Mouse (Mus musculus) spleen, postnatal 10 days (tissue): Measurements from ENCODE around the gene Sez6.

Experiments used
- DNase-seq, 2 experiments: peaks; one replicate each; pipeline ENCODE4 v3.0.0; 2021 to 2022; ENCODE audit warnings: low spot score in 2 of 2

The Sez6 gene

GRCm38 (mm10) chr11:77906097-77906687 lies 24.4 kb upstream of the Sez6 start:
- DNase-seq, result no peak

- no peak for DNase-seq
These were observed 23.8 kb upstream of the Sez6 start for GRCm38 (mm10) chr11:77906747-77907174.

GRCm38 (mm10) chr11:77908468-77908867 lies 22.1 kb upstream of the Sez6 start:
- DNase-seq, result no peak

DNA sequence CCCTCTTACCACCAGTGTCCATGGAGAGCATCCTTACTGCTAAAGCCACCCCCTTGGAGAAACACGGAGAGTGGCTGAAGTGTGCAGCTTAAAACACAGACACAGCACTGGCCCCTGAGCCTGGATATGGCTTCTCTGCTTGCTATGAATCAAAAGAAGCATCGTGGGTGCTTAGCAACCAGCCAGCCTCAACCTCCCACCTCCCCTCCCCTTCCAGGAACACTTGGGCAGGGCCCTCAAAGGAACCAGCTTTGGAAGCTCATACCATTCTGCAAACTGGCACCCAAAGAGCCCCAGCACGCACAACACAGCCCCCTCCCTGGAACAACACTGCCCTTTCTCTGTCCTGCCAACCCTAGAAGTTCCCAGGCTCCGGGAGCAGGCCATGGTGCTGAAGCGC lies 21.2 kb upstream of the Sez6 start:
- DNase-seq, result no peak

GRCm38 (mm10) chr11:77909776-77910175 lies 20.8 kb upstream of the Sez6 start:
- no peak for DNase-seq

DNA sequence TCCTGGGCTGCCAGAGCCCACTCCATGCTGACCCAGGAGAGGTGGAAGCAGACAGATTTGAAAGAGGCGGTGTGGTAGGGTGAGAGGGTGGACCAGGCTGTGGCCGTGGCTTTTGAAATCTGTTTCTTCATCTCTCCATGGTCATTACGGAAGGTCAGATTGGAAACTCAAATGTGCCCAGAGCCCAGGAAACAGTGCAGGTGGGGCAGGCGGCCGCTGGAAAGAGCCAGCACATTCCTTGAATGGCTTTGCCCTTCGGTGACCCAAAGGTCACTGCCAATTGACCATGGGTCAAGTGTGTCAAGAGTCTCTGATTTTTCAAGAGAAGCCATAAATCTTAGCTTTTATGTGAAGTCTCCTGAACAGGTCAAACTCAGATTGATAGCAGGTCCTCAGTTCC lies 17.1 kb upstream of the Sez6 start:
- no peak for DNase-seq

GRCm38 (mm10) chr11:77914598-77915260 lies 15.9 kb upstream of the Sez6 start:
- DNase-seq, result no peak

DNA sequence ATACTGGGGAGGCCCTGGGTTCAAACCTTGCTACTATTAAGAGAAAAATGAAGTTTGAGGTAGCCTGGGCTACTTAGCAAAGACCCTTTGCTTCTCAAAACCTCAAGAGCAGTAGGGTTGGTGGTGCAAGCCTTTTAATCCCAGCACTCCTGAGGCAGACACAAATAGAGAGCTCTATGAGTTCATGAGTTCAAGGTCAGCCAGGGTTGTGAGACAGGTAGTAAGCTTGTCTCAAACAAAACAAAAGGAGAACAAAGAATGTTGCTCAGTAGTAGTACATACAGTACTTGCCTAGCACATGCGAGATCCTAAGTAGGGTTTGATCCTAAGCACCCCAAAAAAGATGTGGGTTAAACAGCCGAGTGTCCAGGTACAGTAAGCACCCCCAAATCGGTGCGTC lies 13.9 kb upstream of the Sez6 start:
- no peak for DNase-seq

- no peak for DNase-seq
These were observed 13.4 kb upstream of the Sez6 start for GRCm38 (mm10) chr11:77917166-77917565.

GRCm38 (mm10) chr11:77923285-77923684 lies 7.3 kb upstream of the Sez6 start:
- no peak for DNase-seq

DNA sequence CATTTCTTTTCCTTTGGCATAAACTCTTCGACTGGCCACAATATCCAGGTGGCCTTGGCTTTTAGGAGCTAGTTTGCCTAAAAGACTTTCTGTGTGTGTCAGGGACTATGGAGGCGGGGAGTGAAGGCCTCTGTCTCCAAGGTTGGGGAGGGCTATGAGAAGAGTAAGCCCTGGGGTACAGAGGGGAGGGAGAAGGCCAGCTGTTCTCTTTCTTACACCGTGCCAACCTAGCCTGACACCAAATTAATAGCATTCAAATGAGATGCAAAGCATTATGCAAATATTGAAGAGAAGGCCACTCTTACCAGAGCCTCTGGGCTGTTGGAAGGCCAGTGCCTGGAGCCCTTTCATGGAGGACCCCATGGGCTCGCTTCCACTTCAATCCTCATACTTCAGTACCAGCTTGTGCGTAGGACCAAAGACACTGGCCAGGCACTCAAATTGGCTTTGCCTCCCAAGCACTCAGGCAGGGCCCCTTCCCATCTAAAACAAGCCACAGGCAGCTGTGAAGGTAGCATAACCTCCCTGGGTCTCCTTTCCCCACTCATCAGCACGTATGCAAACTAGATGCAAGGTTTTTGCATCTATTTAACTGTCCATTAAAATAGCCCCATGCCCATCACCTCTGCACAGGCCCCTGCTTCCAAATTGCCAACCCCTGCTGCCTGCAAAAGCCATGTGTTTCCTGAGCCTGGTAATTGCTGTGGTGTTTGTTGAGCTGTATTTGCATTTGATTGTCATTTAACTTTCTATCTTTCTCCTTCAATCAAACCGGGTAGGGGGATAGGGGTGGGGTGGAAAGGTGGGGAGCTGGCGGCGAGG lies 4.6 kb upstream of the Sez6 start:
- no peak for DNase-seq

DNA sequence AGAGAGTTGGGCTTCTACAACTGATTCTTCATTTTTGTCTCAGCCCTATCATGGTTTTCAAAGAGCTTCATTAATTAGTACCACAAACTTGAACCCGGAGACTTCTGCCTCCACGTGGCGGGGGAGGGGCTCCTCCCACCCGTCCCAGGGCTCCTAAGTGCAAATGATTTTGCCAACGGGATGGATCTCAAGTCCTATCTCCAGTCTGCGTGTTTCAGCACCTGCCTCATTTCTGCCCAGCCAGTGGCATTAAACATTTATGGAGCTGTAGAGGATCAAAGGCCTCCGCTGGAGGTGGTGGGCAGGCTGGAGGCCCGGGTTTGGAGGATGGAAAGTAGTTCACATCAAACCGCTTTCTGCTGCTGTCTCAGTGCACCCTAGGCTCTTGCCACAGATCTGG lies 3.9 kb upstream of the Sez6 start:
- no peak for DNase-seq

- DNase-seq, result no peak
These were observed 2.8 kb upstream of the Sez6 start for GRCm38 (mm10) chr11:77927837-77928236.

DNA sequence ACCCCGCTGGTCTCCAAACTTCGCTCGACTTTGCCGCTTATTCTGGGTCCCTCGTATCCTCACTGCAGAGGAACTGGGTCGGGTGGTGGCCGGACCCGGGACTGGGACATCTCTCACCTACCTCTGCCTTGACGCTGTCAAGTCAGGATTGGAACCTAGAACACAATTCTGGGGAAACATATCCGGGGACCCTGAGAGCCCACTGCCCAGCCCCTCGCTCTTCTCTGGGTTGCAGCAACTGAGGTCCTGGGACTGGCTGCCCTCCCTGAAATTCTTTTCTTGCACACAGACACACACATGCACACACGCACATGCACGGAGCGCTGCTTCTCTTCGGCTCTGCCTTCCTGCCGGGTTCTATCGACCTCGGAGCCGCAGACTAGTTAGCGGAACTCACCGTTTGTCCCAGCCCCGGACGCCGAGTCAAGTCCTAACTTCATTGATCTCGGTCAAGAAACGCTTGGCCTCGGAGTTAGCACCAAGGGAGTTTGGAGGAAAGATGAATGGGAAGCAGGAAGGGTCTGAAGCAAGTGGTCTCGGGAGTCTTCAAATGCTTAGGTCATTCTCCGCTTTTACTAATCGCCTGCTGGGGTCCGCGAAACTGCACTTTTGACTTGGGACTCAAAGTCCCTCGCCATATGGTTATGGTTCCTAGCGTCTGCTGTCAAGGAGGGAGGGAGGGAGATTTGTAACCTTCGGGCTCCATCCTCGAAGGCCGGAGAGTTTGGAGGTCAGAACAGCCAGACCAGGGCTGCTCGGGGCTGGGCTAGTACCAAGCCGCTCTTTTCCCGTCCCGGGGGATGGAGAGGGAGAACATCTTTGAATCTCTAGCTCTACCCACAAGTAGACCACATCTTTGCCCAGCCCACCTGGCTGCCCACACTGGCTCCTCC lies 1.2 kb downstream of the Sez6 start:
- DNase-seq, result peak in 1 of 2 experiments; percentile 17

GRCm38 (mm10) chr11:77932576-77932975 lies 2.0 kb downstream of the Sez6 start:
- DNase-seq, result no peak

GRCm38 (mm10) chr11:77934111-77934521 lies 3.5 kb downstream of the Sez6 start:
- DNase-seq, result no peak

DNA sequence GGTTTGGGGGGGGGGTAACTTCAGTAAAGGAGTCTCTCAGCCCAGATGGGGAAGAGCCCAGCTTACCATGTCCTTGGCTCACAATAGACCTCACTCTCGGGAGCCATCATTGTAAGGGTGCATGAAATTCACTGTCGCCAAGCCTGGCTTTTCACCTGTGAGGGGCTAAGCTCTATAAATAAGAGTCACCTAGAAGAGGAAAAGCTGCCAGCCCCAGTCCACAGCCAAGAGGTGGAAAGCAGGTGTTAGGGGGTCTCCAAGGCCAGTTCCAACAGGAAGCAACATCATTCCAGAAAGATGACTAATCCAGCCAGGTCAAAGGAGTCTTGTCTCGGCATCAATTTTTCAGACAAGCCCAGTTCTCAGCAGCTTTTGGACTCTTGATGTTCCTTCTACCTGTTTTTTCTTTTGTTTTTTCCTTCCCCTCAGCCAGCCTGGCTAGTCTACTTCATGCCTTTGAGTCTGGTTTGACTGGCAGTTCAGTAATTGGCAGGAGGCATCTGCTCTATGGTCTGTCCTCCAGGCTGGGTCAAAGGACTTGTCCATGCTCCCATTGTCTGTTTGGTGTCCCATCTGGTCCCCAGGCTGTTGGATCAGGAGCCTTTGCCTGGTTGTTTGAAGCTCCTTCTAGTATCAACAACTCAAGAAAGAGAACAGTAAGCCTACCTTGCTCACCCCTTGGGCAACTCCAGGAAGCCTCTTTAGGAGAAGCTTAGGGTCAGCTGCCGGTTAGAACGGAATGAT lies 4.1 kb downstream of the Sez6 start:
- DNase-seq, result no peak

DNA sequence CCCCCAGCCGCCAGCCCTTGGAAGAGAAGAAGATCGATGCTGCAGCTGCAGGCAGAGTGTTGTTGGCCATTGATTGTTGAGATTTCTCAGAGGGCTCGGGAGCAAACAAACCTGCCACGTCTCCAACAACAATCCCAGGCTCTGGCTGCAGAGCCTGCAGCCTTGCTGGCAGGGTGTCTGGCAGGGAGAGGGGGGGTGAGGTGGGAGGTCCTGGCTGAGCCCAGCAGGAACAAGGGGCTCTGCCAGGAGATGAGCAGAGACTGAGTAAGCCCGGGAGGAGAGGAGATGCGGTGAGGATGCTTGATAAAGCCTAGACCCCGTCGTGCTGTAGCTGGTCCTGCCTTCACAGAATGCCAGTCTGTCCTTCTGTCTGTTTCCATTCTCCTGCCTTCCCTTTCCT lies 6.2 kb downstream of the Sez6 start:
- no peak for DNase-seq

DNA sequence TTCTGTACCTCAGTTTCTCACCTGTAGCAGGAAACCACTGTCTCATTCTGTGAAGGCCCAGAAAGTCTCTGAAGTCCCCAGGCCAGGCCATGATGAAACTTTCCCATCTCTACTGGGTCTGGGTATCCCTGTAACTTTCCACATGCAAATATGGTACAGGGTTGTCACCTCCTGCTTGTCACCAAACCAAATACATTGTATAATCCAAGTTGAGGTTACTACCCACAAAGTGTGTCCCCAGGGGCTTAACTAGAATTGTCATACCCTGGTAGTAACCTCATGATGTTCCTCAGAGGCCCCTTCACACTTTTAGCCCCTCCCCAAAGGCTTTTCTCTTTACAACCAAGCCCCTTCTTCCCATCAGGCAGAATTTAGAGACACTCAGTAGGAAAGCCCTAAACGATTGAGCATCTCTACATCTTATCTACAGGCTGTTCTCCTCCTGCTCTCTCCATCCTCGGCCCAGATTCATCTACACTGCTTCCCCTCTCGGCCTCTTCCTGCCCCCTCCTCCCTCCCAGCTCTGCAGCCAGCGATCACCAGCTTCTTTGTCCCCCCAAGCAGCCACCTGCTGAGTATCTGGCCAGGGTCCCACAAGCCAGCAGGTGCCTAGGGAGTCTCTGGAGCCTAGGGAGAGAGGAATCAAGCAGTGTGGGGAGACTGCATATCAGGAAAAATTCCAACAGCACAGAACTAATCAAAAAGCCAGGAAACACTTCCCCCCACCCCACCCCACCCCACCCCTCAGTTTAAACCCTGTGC lies 7.2 kb downstream of the Sez6 start:
- DNase-seq, result no peak

- no peak for DNase-seq
These were observed 11.6 kb downstream of the Sez6 start for GRCm38 (mm10) chr11:77942230-77942629.
